Mouse (Mus musculus): ENCODE measurements around the gene Helz.

GRCm38 (mm10) chr11:107578226-107578625, 30.5 kb downstream of the Helz start:
- TF ChIP-seq POLR2A (IDR thresholded peaks at IDR 0.05; ENCODE audit: extremely low read depth, insufficient read depth, low read length) = no peak
- TF ChIP-seq CTCF (IDR thresholded peaks at IDR 0.05; ENCODE audit: extremely low read depth, insufficient read depth, low read length) = no peak

Measured in cortical plate, adult 2 months (tissue).